Mouse (Mus musculus) intestine, postnatal 0 days (tissue): ENCODE results near the gene Txndc15. TPM values are rescaled to one million over a fixed set of nuclear protein-coding genes. Genes with fewer than 3 reads are reported as not detected.

Experiments used
- ATAC-seq: fragments of 200-750 bp; cut with Nextera tagmentation; 2 replicates; pipeline ENCODE4 v1.8.0; 2017; ENCODE audit warnings: mild to moderate bottlenecking, moderate TSS enrichment, moderate library complexity
- H3K27ac ChIP-seq: fragments of 300-500 bp; sonication (generic); 2 replicates; pipeline ENCODE4 v1.5.1; 2014; ENCODE audit warnings: mild to moderate bottlenecking, low read depth, low read length, moderate library complexity
- H3K27me3 ChIP-seq: fragments of 300-500 bp; sonication (generic); replicated peaks from 2 replicates; pipeline ENCODE4 v1.6.1; 2014; ENCODE audit warnings: low read length, mixed read lengths; ENCODE audit not compliant: control insufficient read depth, insufficient read depth
- H3K36me3 ChIP-seq: fragments of 300-500 bp; sonication (generic); 2 replicates; pipeline ENCODE4 v1.6.1; 2014; ENCODE audit warnings: mild to moderate bottlenecking, moderate library complexity; ENCODE audit not compliant: control insufficient read depth, insufficient read depth
- H3K4me1 ChIP-seq: fragments of 300-500 bp; sonication (generic); replicated peaks from 2 replicates; pipeline ENCODE4 v1.6.1; 2014; ENCODE audit warnings: antibody characterized with exemption, low read length, mixed read lengths; ENCODE audit not compliant: control insufficient read depth, insufficient read depth
- H3K4me2 ChIP-seq: fragments of 300-500 bp; sonication (generic); replicated peaks from 2 replicates; pipeline ENCODE4 v1.6.1; 2014; ENCODE audit warnings: low read depth, mild to moderate bottlenecking, moderate library complexity
- H3K4me3 ChIP-seq: fragments of 300-500 bp; sonication (generic); 2 replicates; pipeline ENCODE4 v1.5.1; 2014; ENCODE audit warnings: low read depth, low read length
- H3K9ac ChIP-seq: fragments of 300-500 bp; sonication (generic); 2 replicates; pipeline ENCODE4 v1.6.1; 2014; ENCODE audit warnings: mild to moderate bottlenecking, low read depth, low read length
- H3K9me3 ChIP-seq: fragments of 300-500 bp; sonication (generic); 2 replicates; pipeline ENCODE4 v1.6.1; 2016; ENCODE audit warnings: mixed run types; ENCODE audit not compliant: control insufficient read depth
- CTCF ChIP-seq: sonication (generic); IDR thresholded peaks from 2 replicates; pipeline ENCODE4 v1.5.1; 2016; ENCODE audit warnings: low read depth, mild to moderate bottlenecking, control low read depth, antibody characterized with exemption, moderate library complexity
- WGBS: fragments of 180-500 bp; shearing (Covaris S2); extraction: QIAGEN DNeasy Blood & Tissue Kit; methylation state at CpG from one replicate; pipeline ENCODE4 v1.1.7; 2014; 5-methylcytosine and 5-hydroxymethylcytosine counted together
- polyA plus RNA-seq: library from polyadenylated mRNA; unstranded; fragments of >200 nt; fragmentation: Nextera tagmentation; extraction: Ambion mirVana; gene quantifications from 2 replicates; pipeline ENCODE4 v1.2.1, GENCODE M21; 2015

Gene Txndc15
- polyA plus RNA-seq, 1 experiment from 2014 or later, result 68.4 TPM

DNA sequence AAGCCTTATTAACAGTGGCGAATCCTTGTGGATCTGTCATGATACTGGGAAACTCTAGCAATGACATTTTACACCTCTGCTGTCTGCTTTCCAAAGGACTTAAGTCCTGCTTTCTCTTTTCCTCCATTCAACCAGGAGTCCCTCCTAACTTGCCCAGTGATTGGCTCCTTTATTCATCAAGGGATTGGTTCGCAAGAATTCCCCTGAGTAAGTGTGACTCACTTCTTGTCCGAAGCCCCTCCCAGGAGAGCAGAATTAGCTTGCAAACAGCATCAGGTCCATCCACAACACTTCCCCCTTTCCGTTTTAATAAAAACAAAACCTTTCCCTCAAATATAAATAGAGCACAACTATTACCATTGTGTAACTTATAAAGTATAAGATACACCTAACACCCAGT, 10.1 kb upstream of the Txndc15 start:
- Histone ChIP-seq H3K4me3 (no peak overlapping the region), H3K27ac (no peak overlapping the region), H3K4me1 (no peaks in the 10 kb centered on the region), H3K9me3 (no peaks in the 10 kb centered on the region), H3K36me3 (peaks cover 37% of the 10 kb centered on the region), H3K27me3 (no peaks in the 10 kb centered on the region), H3K9ac (no peak overlapping the region), H3K4me2 (no peak overlapping the region)
- no peak for ATAC-seq
- TF ChIP-seq CTCF, result no peak
- 85% methylated on average over 4 of the region's 4 CpGs for WGBS

- no peak for ATAC-seq
- no peak for TF ChIP-seq CTCF
- no peaks in the 10 kb centered on the region for H3K4me1 ChIP-seq
- no peak overlapping the region for H3K27ac ChIP-seq
- H3K4me3 ChIP-seq, result no peak overlapping the region
- H3K9me3 ChIP-seq, result no peaks in the 10 kb centered on the region
- no peak overlapping the region for H3K4me2 ChIP-seq
- 95% methylated on average over 3 of the region's 3 CpGs for WGBS
- no peaks in the 10 kb centered on the region for H3K27me3 ChIP-seq
- H3K9ac ChIP-seq, result no peak overlapping the region
- H3K36me3 ChIP-seq, result no peaks in the 10 kb centered on the region
These were observed 1.6 kb upstream of the Txndc15 start for GRCm38 (mm10) chr13:55712846-55713245.

DNA sequence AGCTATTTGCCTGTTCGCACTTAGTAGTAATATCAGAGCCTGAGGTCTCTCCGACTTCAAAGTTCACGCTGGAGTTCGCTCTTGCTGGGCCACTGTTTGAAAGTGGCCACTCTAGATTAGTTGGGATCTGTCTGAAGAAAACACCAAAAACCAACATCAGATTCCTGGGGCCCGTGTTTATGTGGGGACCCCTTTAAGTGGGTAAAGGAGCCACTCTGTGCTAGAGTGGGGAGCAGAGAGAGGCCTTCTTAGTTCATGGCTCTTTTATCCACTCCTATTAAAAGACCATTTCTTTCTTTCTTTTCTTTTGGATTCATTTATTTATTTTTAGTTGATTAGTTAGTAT, 690 bp downstream of the Txndc15 start:
- no peaks in the 10 kb centered on the region for H3K9me3 ChIP-seq
- peak overlapping the region; percentile 76 for H3K4me2 ChIP-seq
- peak overlapping the region; percentile 90 for H3K27ac ChIP-seq
- ATAC-seq, result no peak
- peaks cover 8% of the 10 kb centered on the region for H3K36me3 ChIP-seq
- WGBS, result 4% methylated on average over 5 of the region's 5 CpGs
- no peak for TF ChIP-seq CTCF
- H3K4me3 ChIP-seq, result peak overlapping the region; percentile 82
- H3K9ac ChIP-seq, result peak overlapping the region; percentile 97
- H3K27me3 ChIP-seq, result no peaks in the 10 kb centered on the region
- H3K4me1 ChIP-seq, result no peaks in the 10 kb centered on the region

DNA sequence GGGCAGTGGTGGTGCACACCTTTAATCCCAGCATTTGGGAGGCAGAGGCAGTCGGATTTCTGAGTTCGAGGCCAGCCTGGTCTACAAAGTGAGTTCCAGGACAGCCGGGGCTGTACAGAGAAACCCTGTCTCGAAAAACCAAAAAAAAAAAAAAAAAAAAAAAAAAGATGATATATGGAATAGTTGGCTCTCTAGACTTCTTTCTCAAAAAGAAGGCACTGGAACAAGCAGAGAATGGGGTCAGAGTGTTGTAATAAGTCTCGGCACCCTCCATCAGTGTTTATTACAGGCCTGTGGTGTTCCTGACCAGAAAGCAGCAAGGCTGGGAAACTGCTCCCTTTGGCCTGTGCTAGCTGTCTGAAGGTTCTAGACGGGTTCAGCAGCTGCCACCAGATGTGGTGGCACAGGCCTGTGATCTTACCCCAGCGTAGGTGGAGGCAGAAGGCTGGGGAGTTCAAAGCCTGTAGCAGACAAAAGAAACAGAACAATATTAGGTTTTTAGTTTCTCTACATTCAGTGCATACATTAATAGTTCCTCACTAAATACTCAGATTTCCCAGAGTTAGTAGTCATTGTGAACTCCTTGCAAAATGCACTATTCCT, 1.6 kb downstream of the Txndc15 start:
- no peaks in the 10 kb centered on the region for H3K9me3 ChIP-seq
- H3K9ac ChIP-seq, result 0 out of 2 replicates have a peak overlapping the region, but pooled peaks have one; percentile 97
- ATAC-seq, result no peak
- no peak overlapping the region for H3K27ac ChIP-seq
- H3K4me2 ChIP-seq, result peak overlapping the region; percentile 76; the same call in 1 of the 2 replicates
- 85% methylated on average over 7 of the region's 7 CpGs for WGBS
- H3K4me3 ChIP-seq, result no peak overlapping the region
- no peaks in the 10 kb centered on the region for H3K27me3 ChIP-seq
- H3K36me3 ChIP-seq, result peaks cover 8% of the 10 kb centered on the region
- H3K4me1 ChIP-seq, result no peaks in the 10 kb centered on the region
- TF ChIP-seq CTCF, result no peak

DNA sequence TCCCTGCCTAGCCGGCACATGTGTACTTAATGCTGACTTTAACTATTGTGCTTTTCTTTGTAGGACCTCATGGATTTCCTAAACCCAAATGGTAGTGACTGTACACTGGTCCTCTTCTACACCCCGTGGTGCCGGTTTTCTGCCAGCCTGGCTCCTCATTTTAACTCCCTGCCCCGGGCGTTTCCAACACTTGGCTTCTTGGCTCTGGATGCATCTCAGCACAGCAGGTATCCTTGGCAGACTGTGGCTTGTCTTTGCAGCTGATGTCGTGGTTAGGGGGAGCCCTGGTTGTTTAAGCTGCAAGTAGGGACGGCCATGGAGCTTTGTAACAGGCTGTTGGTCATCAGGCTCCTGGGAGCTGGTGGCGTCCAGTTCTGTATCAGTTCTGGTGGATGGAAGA, 7.1 kb downstream of the Txndc15 start:
- WGBS, result 84% methylated on average over 8 of the region's 8 CpGs
- H3K9me3 ChIP-seq, result no peaks in the 10 kb centered on the region
- TF ChIP-seq CTCF, result no peak
- no peaks in the 10 kb centered on the region for H3K4me1 ChIP-seq
- no peak overlapping the region for H3K4me2 ChIP-seq
- H3K4me3 ChIP-seq, result no peak overlapping the region
- peaks cover 33% of the 10 kb centered on the region for H3K36me3 ChIP-seq
- no peaks in the 10 kb centered on the region for H3K27me3 ChIP-seq
- no peak for ATAC-seq
- no peak overlapping the region for H3K27ac ChIP-seq
- H3K9ac ChIP-seq, result no peak overlapping the region

DNA sequence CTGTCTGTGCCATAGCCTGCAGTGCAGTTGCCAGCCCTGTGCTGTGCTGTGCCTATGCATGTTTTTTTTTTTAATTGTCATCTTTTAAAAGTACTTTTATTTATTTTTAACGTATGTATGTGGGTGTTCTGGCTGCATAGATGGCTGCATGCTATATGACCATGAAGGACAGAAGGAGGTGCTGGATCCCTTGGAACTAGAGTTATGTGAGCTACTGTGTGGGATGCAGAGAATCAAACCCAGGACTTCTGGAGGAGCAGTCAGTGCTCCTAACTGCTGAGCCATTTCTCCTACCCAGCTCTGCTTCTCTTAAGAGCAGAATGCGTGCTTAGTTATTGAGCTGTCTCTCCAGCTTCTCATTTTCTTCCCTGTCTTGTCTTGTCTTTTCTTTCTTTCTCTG, 7.5 kb downstream of the Txndc15 start:
- Histone ChIP-seq H3K36me3 (peaks cover 33% of the 10 kb centered on the region), H3K4me1 (no peaks in the 10 kb centered on the region), H3K9me3 (no peaks in the 10 kb centered on the region), H3K4me3 (no peak overlapping the region), H3K27ac (no peak overlapping the region), H3K27me3 (no peaks in the 10 kb centered on the region), H3K4me2 (no peak overlapping the region), H3K9ac (no peak overlapping the region)
- ATAC-seq, result no peak
- TF ChIP-seq CTCF, result no peak
- 93% methylated on average over 2 of the region's 2 CpGs for WGBS

- TF ChIP-seq CTCF, result peak; percentile 44
- H3K27ac ChIP-seq, result peak overlapping the region; percentile 97
- H3K36me3 ChIP-seq, result peaks cover 19% of the 10 kb centered on the region
- H3K9me3 ChIP-seq, result no peaks in the 10 kb centered on the region
- H3K4me2 ChIP-seq, result peak overlapping the region; percentile 69
- peak overlapping the region; percentile 74 for H3K9ac ChIP-seq
- no peaks in the 10 kb centered on the region for H3K4me1 ChIP-seq
- WGBS, result under 1% methylated on average over 4 of the region's 4 CpGs
- no peak for ATAC-seq
- peak overlapping the region; percentile 69 for H3K4me3 ChIP-seq
- no peaks in the 10 kb centered on the region for H3K27me3 ChIP-seq
These were observed 12.2 kb downstream of the Txndc15 start for GRCm38 (mm10) chr13:55726598-55727119.
